Mouse (Mus musculus): ENCODE measurements around the gene Ugt1a8.
"Not testable (repeated sequence)": the region's sequence is repeated elsewhere in the genome, so short reads cannot be mapped to it uniquely, and the experiment has no call there.

GRCm38 (mm10) chr1:88150133-88150532 lies 62.5 kb downstream of the Ugt1a8 start:
- not testable (repeated sequence) for TF ChIP-seq POLR2A (IDR thresholded peaks at IDR 0.05; ENCODE audit: borderline replicate concordance, extremely low read depth, low read depth, low read length)
- TF ChIP-seq CTCF (IDR thresholded peaks at IDR 0.05; ENCODE audit: insufficient read depth, low read length) = peak; percentile 17; the same call in 1 of the 2 replicates
